Mouse (Mus musculus): ENCODE results near the gene Iah1. TPM values are rescaled to one million over a fixed set of nuclear protein-coding genes. Genes with fewer than 3 reads are reported as not detected.

The Iah1 gene
- total RNA-seq (2017), result 23.6 and 27.0 TPM in 2 replicates

- ATAC-seq (ENCODE audit: extremely low read depth, insufficient number of reproducible peaks, low FRiP score, poor library complexity, severe bottlenecking), result peak; percentile 81
These were observed at the start of gene Iah1 for GRCm38 (mm10) chr12:21315923-21316868. Gene Iah1, plus strand, starts transcription at chr12:21316389.

- ATAC-seq (ENCODE audit: extremely low read depth, insufficient number of reproducible peaks, low FRiP score, poor library complexity, severe bottlenecking), result no peak
These were observed 49.4 kb upstream of the Iah1 start for GRCm38 (mm10) chr12:21266784-21267098.

GRCm38 (mm10) chr12:21268083-21268616 is 48.0 kb upstream of the Iah1 start:
- no peak for ATAC-seq (ENCODE audit: extremely low read depth, insufficient number of reproducible peaks, low FRiP score, poor library complexity, severe bottlenecking)

GRCm38 (mm10) chr12:21274446-21274845 is 41.7 kb upstream of the Iah1 start:
- ATAC-seq (ENCODE audit: extremely low read depth, insufficient number of reproducible peaks, low FRiP score, poor library complexity, severe bottlenecking), result no peak

- no peak for ATAC-seq (ENCODE audit: extremely low read depth, insufficient number of reproducible peaks, low FRiP score, poor library complexity, severe bottlenecking)
These were observed 38.8 kb upstream of the Iah1 start for GRCm38 (mm10) chr12:21277352-21277864.

- ATAC-seq (ENCODE audit: extremely low read depth, insufficient number of reproducible peaks, low FRiP score, poor library complexity, severe bottlenecking), result no peak
These were observed 31.3 kb upstream of the Iah1 start, which contains the start of gene Cpsf3 for GRCm38 (mm10) chr12:21284761-21285441. Gene Cpsf3, plus strand, starts transcription at chr12:21285391.

- peak; percentile 7; the same call in 1 of the 2 replicates for ATAC-seq (ENCODE audit: extremely low read depth, insufficient number of reproducible peaks, low FRiP score, poor library complexity, severe bottlenecking)
These were observed 30.5 kb upstream of the Iah1 start for GRCm38 (mm10) chr12:21285508-21286242.

- ATAC-seq (ENCODE audit: extremely low read depth, insufficient number of reproducible peaks, low FRiP score, poor library complexity, severe bottlenecking), result peak; percentile 82
These were observed 30.0 kb upstream of the Iah1 start, which contains the start of gene Itgb1bp1 for GRCm38 (mm10) chr12:21286243-21286622. Gene Itgb1bp1, minus strand, starts transcription at chr12:21286284.

GRCm38 (mm10) chr12:21286712-21287650 is 29.2 kb upstream of the Iah1 start:
- ATAC-seq (ENCODE audit: extremely low read depth, insufficient number of reproducible peaks, low FRiP score, poor library complexity, severe bottlenecking), result peak; percentile 76

GRCm38 (mm10) chr12:21288716-21289395 is 27.3 kb upstream of the Iah1 start:
- no peak for ATAC-seq (ENCODE audit: extremely low read depth, insufficient number of reproducible peaks, low FRiP score, poor library complexity, severe bottlenecking)

GRCm38 (mm10) chr12:21289651-21290050 is 26.5 kb upstream of the Iah1 start:
- no peak for ATAC-seq (ENCODE audit: extremely low read depth, insufficient number of reproducible peaks, low FRiP score, poor library complexity, severe bottlenecking)

GRCm38 (mm10) chr12:21298856-21299255 is 17.3 kb upstream of the Iah1 start:
- no peak for ATAC-seq (ENCODE audit: extremely low read depth, insufficient number of reproducible peaks, low FRiP score, poor library complexity, severe bottlenecking)

GRCm38 (mm10) chr12:21301324-21301723 is 14.9 kb upstream of the Iah1 start:
- ATAC-seq (ENCODE audit: extremely low read depth, insufficient number of reproducible peaks, low FRiP score, poor library complexity, severe bottlenecking), result no peak

GRCm38 (mm10) chr12:21301932-21302331 is 14.3 kb upstream of the Iah1 start:
- no peak for ATAC-seq (ENCODE audit: extremely low read depth, insufficient number of reproducible peaks, low FRiP score, poor library complexity, severe bottlenecking)

- ATAC-seq (ENCODE audit: extremely low read depth, insufficient number of reproducible peaks, low FRiP score, poor library complexity, severe bottlenecking), result no peak
These were observed 13.8 kb upstream of the Iah1 start for GRCm38 (mm10) chr12:21302361-21302783.

GRCm38 (mm10) chr12:21305741-21306140 is 10.4 kb upstream of the Iah1 start:
- ATAC-seq (ENCODE audit: extremely low read depth, insufficient number of reproducible peaks, low FRiP score, poor library complexity, severe bottlenecking), result no peak

- no peak for ATAC-seq (ENCODE audit: extremely low read depth, insufficient number of reproducible peaks, low FRiP score, poor library complexity, severe bottlenecking)
These were observed 9.5 kb upstream of the Iah1 start for GRCm38 (mm10) chr12:21306721-21307120.
